10 mouse cellular contexts compared by ENCODE assay signal in genomic region chr19:36222198-36222597, GRCm38 (mm10).
"Had no signal": no experiment of that assay in that cellular context is flagged by ENCODE, and none has a peak within 500 bp of the region (broad histone marks: within the 10 kb centered on the region; RNA-seq: fewer than 3 reads in every experiment).

No protein-coding gene starts in this region.

- DNase-seq: kidney, adult 11 months; kidney, postnatal 14 days; lung, embryonic 14.5 days; lung, postnatal 10 days; lung, postnatal 4 days; right cerebral cortex, adult 18-20 months; right cerebral cortex, postnatal 25 days had no signal

- H3K36me3 ChIP-seq: limb, embryonic 10.5 days; liver, embryonic 15.5 days; midbrain, embryonic 12.5 days had no signal

- H3K27me3 ChIP-seq: liver, embryonic 15.5 days; midbrain, embryonic 12.5 days had no signal
